Mouse (Mus musculus) kidney, adult 18-20 months (tissue): Measurements from ENCODE around the gene Ndufc1.
"Not testable (repeated sequence)": the region's sequence is repeated elsewhere in the genome, so short reads cannot be mapped to it uniquely, and the experiment has no call there.

ENCODE experiments used
- DNase-seq: peaks from one replicate; pipeline ENCODE4 v3.0.0; 2021

Ndufc1 gene

GRCm38 (mm10) chr3:51395461-51396145, 13.2 kb downstream of the Ndufc1 start:
- no peak for DNase-seq

- no peak for DNase-seq
Observed at GRCm38 (mm10) chr3:51394881-51395280, 13.9 kb downstream of the Ndufc1 start.

- no peak for DNase-seq
Observed at GRCm38 (mm10) chr3:51393651-51394050, 15.1 kb downstream of the Ndufc1 start.

- not testable (repeated sequence) for DNase-seq
Observed at GRCm38 (mm10) chr3:51393018-51393417, 15.8 kb downstream of the Ndufc1 start.

- no peak for DNase-seq
Observed at GRCm38 (mm10) chr3:51391591-51391990, 17.2 kb downstream of the Ndufc1 start.

GRCm38 (mm10) chr3:51391095-51391494, 17.7 kb downstream of the Ndufc1 start:
- no peak for DNase-seq

- DNase-seq = no peak
Observed at GRCm38 (mm10) chr3:51388904-51389303, 19.9 kb downstream of the Ndufc1 start.

- peak; percentile 35 for DNase-seq
Observed at GRCm38 (mm10) chr3:51387868-51388381, 20.9 kb downstream of the Ndufc1 start.

GRCm38 (mm10) chr3:51387134-51387451, 21.7 kb downstream of the Ndufc1 start:
- DNase-seq = no peak

- DNase-seq = no peak
Observed at GRCm38 (mm10) chr3:51386441-51387133, 22.2 kb downstream of the Ndufc1 start.

- DNase-seq = no peak
Observed at GRCm38 (mm10) chr3:51383409-51383808, 25.4 kb downstream of the Ndufc1 start.

GRCm38 (mm10) chr3:51380660-51381014, 28.2 kb downstream of the Ndufc1 start:
- DNase-seq = no peak

GRCm38 (mm10) chr3:51379786-51380659, 28.8 kb downstream of the Ndufc1 start:
- DNase-seq = no peak

GRCm38 (mm10) chr3:51378665-51378946, 30.2 kb downstream of the Ndufc1 start:
- no peak for DNase-seq

- DNase-seq = no peak
Observed at GRCm38 (mm10) chr3:51377878-51378664, 30.7 kb downstream of the Ndufc1 start.

- peak; percentile 75 for DNase-seq
Observed at GRCm38 (mm10) chr3:51375307-51376265, 33.2 kb downstream of the Ndufc1 start.

GRCm38 (mm10) chr3:51373544-51373943, 35.2 kb downstream of the Ndufc1 start:
- no peak for DNase-seq

- no peak for DNase-seq
Observed at GRCm38 (mm10) chr3:51372883-51373282, 35.9 kb downstream of the Ndufc1 start.

GRCm38 (mm10) chr3:51371826-51372225, 37.0 kb downstream of the Ndufc1 start:
- DNase-seq = no peak

GRCm38 (mm10) chr3:51368011-51368410, 40.8 kb downstream of the Ndufc1 start:
- DNase-seq = no peak

- DNase-seq = no peak
Observed at GRCm38 (mm10) chr3:51366926-51367325, 41.9 kb downstream of the Ndufc1 start.

- no peak for DNase-seq
Observed at GRCm38 (mm10) chr3:51365517-51365882, 43.3 kb downstream of the Ndufc1 start.
